Mouse (Mus musculus) limb, embryonic 11.5 days (tissue): ENCODE measurements around the gene Rims4. TPM values are rescaled to one million over a fixed set of nuclear protein-coding genes. Genes with fewer than 3 reads are reported as not detected.

Experiments
- ATAC-seq: fragments of 200-750 bp; cut with Nextera tagmentation; 2 replicates; pipeline ENCODE4 v1.8.0; 2017; ENCODE audit warnings: low read depth; ENCODE audit not compliant: insufficient number of reproducible peaks, low FRiP score, low TSS enrichment
- DNase-seq: peaks from one replicate; pipeline ENCODE4 v3.0.0-alpha.2; 2015; ENCODE audit warnings: low spot score
- H3K27ac ChIP-seq: fragments of 300-500 bp; sonication (generic); replicated peaks from 2 replicates; pipeline ENCODE4 v1.5.1; 2014; ENCODE audit warnings: low read depth, mild to moderate bottlenecking, low read length
- H3K27me3 ChIP-seq: fragments of 300-500 bp; sonication (generic); 2 replicates; pipeline ENCODE4 v1.6.1; 2014; ENCODE audit warnings: mild to moderate bottlenecking, low read length, mixed read lengths; ENCODE audit not compliant: control insufficient read depth, insufficient read depth
- H3K36me3 ChIP-seq: fragments of 300-500 bp; sonication (generic); 2 replicates; pipeline ENCODE4 v1.6.1; 2014; ENCODE audit warnings: mild to moderate bottlenecking, low read length, moderate library complexity, mixed read lengths; ENCODE audit not compliant: control insufficient read depth, insufficient read depth
- H3K4me1 ChIP-seq: fragments of 300-500 bp; sonication (generic); 2 replicates; pipeline ENCODE4 v1.6.1; 2014; ENCODE audit warnings: low read length, mixed read lengths; ENCODE audit not compliant: control insufficient read depth, insufficient read depth
- H3K4me2 ChIP-seq: fragments of 300-500 bp; sonication (generic); 2 replicates; pipeline ENCODE4 v1.6.1; 2014; ENCODE audit warnings: low read depth, mild to moderate bottlenecking, moderate library complexity; ENCODE audit not compliant: severe bottlenecking
- H3K4me3 ChIP-seq: fragments of 300-500 bp; sonication (generic); 2 replicates; pipeline ENCODE4 v1.5.1; 2014; ENCODE audit warnings: low read depth, low read length
- H3K9ac ChIP-seq: fragments of 300-500 bp; sonication (generic); 2 replicates; pipeline ENCODE4 v1.6.1; 2014; ENCODE audit warnings: mild to moderate bottlenecking, low read length
- H3K9me3 ChIP-seq: fragments of 300-500 bp; sonication (generic); 2 replicates; pipeline ENCODE4 v1.6.1; 2016; ENCODE audit warnings: low read length; ENCODE audit not compliant: control insufficient read depth
- WGBS: fragments of 180-500 bp; shearing (Covaris S2); extraction: QIAGEN DNeasy Blood & Tissue Kit; methylation state at CpG from one replicate; pipeline ENCODE4 v1.1.7; 2014; 5-methylcytosine and 5-hydroxymethylcytosine counted together
- polyA plus RNA-seq: library from polyadenylated mRNA; unstranded; fragments of >200 nt; fragmentation: Nextera tagmentation; extraction: Ambion mirVana; gene quantifications from 2 replicates; pipeline ENCODE4 v1.2.1, GENCODE M21; 2014

Gene Rims4
- polyA plus RNA-seq, 1 experiment from 2014 or later: 0.16 TPM

DNA sequence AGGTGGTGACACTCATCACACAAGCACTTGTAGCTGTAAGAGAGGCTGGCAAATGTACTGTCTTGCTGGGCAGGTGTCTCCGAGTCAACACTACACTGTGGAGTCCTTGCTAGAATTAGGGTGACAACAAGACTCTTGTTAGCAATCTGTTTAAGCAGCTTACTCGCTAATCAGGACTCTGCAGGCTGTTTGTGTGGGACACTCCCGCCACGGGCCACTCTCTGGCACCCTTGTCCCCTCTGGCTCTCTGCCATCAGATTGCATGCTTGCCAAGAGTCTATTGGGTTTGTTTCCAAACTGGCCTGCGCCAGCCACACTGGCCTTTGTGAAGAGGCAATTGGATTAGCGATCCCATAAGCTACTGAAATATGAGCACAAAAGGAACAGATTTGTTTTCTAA, 79.0 kb downstream of the Rims4 start:
- Histone ChIP-seq H3K9ac (no peak overlapping the region), H3K9me3 (no peaks in the 10 kb centered on the region), H3K4me1 (no peaks in the 10 kb centered on the region), H3K36me3 (no peaks in the 10 kb centered on the region), H3K27me3 (no peaks in the 10 kb centered on the region), H3K4me3 (no peak overlapping the region), H3K4me2 (no peak overlapping the region), H3K27ac (no peak overlapping the region)
- DNase-seq: no peak
- ATAC-seq: no peak
- WGBS: 75% methylated on average over 6 of the region's 6 CpGs

GRCm38 (mm10) chr2:163838043-163838442, 80.4 kb downstream of the Rims4 start:
- WGBS: 35% methylated on average over 9 of the region's 9 CpGs
- ATAC-seq: no peak
- no peaks in the 10 kb centered on the region for H3K4me1 ChIP-seq
- no peak overlapping the region for H3K9ac ChIP-seq
- no peak overlapping the region for H3K4me2 ChIP-seq
- H3K27ac ChIP-seq: no peak overlapping the region
- no peaks in the 10 kb centered on the region for H3K36me3 ChIP-seq
- H3K4me3 ChIP-seq: no peak overlapping the region
- no peaks in the 10 kb centered on the region for H3K27me3 ChIP-seq
- peak; percentile 85 for DNase-seq
- no peaks in the 10 kb centered on the region for H3K9me3 ChIP-seq

DNA sequence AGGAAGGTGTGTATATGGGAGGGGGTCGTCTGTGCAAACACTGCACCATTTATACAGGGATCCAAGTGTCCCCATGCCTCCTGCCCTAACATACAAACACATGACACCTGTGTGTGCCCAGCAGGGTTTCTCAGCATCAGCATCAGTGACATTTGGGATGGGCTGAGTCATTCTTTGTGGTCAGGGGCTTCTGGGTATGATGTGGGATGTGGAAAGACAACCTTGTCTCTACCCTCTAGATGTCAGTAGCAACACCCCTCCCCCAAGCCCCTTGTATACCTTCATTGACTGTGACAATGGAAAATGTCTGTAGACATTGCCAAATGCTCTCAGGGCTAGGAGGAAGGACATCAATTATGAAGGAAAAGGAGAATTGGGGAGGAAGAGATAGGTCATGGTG, 87.3 kb downstream of the Rims4 start:
- H3K36me3 ChIP-seq: no peaks in the 10 kb centered on the region
- no peak overlapping the region for H3K9ac ChIP-seq
- no peak overlapping the region for H3K4me2 ChIP-seq
- no peaks in the 10 kb centered on the region for H3K27me3 ChIP-seq
- DNase-seq (no peak), ATAC-seq (no peak)
- H3K4me1 ChIP-seq: no peaks in the 10 kb centered on the region
- WGBS: 64% methylated on average over 1 of the region's 1 CpGs
- no peak overlapping the region for H3K4me3 ChIP-seq
- no peaks in the 10 kb centered on the region for H3K9me3 ChIP-seq
- no peak overlapping the region for H3K27ac ChIP-seq

DNA sequence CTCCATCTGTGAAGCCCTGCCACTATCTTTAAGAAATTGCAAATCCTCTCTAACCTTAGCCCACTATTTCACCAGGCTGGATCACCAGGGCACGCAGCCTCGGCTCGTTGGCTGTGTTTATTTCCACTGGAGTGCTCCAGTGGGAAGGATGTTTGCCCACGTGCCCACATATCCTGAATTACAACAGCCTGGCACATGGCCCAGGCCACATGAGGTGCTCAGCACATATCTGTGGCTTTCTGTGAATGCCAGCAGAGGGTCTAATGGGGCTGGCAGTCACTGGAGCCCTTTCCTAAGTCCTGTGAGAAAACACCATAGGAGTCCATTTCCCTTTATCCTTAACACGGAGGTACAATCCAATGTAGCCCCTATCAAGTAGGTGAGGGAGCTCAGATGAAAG, 92.0 kb downstream of the Rims4 start:
- Histone ChIP-seq H3K27ac (no peak overlapping the region), H3K4me1 (peaks cover 5% of the 10 kb centered on the region; the same call in 1 of the 2 replicates), H3K27me3 (no peaks in the 10 kb centered on the region), H3K4me2 (no peak overlapping the region), H3K4me3 (no peak overlapping the region), H3K36me3 (no peaks in the 10 kb centered on the region), H3K9ac (no peak overlapping the region), H3K9me3 (no peaks in the 10 kb centered on the region)
- ATAC-seq (no peak), DNase-seq (no peak)
- WGBS: 79% methylated on average over 5 of the region's 5 CpGs

DNA sequence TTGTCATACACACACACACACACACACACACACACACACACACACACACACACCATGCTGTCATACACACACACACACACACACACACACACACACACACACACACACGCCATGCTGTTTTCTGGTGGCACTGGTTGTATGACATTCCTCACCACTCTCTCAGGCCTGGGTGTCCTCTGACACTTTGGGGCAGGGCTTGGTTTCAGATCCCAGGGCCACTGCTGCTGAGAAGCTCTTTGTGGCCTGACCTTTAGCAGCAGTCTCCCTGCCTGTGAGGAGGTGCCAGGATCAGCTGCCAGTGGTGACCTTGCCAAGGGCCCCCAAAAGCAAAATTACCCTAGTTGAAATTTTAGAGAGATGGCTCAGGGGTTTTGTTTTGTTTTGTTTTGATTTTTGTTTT, 92.6 kb downstream of the Rims4 start:
- Histone ChIP-seq H3K9ac (no peak overlapping the region), H3K27me3 (no peaks in the 10 kb centered on the region), H3K9me3 (no peaks in the 10 kb centered on the region), H3K4me3 (no peak overlapping the region), H3K4me1 (peaks cover 5% of the 10 kb centered on the region; the same call in 1 of the 2 replicates), H3K27ac (no peak overlapping the region), H3K4me2 (no peak overlapping the region), H3K36me3 (no peaks in the 10 kb centered on the region)
- WGBS: 86% methylated on average over 1 of the region's 1 CpGs
- ATAC-seq (no peak), DNase-seq (no peak)

GRCm38 (mm10) chr2:163823771-163824170, 94.7 kb downstream of the Rims4 start:
- ATAC-seq: peak; percentile 65
- no peak overlapping the region for H3K4me3 ChIP-seq

DNA sequence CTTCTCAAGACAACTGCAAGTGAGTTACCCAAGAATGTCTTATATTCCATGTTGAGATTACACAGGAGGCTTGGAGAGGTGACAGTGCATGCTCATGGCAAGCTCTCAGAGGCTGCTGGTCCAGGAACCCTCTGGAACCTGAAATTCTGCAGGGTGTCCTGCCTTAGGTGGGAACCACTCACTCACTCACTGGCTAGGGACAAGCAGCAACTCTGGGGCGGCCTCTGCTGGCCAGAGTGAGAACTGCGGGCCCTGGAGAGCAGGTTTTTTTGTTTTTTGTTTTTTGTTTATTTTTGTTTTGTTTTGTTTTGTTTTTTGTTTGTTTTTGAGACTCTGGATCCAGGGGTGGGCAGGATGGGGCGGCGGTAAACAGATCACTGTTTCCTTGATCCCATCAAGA, 95.2 kb downstream of the Rims4 start:
- Histone ChIP-seq H3K9me3 (no peaks in the 10 kb centered on the region), H3K9ac (no peak overlapping the region), H3K36me3 (no peaks in the 10 kb centered on the region), H3K27me3 (no peaks in the 10 kb centered on the region), H3K4me2 (peak overlapping the region; percentile 31), H3K4me1 (peaks cover 5% of the 10 kb centered on the region; the same call in 1 of the 2 replicates), H3K4me3 (no peak overlapping the region), H3K27ac (no peak overlapping the region)
- DNase-seq: peak; percentile 87
- 2% methylated on average over 4 of the region's 4 CpGs for WGBS
- ATAC-seq: no peak

More at GRCm38 (mm10) chr2:163823771-163824170, 94.7 kb downstream of the Rims4 start:
- WGBS: 12% methylated on average over 11 of the region's 11 CpGs
- Histone ChIP-seq H3K9ac (no peak overlapping the region), H3K36me3 (no peaks in the 10 kb centered on the region), H3K4me1 (peaks cover 5% of the 10 kb centered on the region; the same call in 1 of the 2 replicates), H3K27ac (no peak overlapping the region), H3K27me3 (no peaks in the 10 kb centered on the region), H3K9me3 (no peaks in the 10 kb centered on the region), H3K4me2 (peak overlapping the region; percentile 31)
- peak; percentile 70 for DNase-seq

GRCm38 (mm10) chr2:163820607-163821006, 97.9 kb downstream of the Rims4 start, which contains the start of gene Ccn5:
TSS of gene Ccn5 (plus strand) at chr2:163820861.
- H3K9ac ChIP-seq: no peak within 1 kb of the TSS
- no peaks in the 10 kb centered on the region for H3K36me3 ChIP-seq
- ATAC-seq: no peak
- peaks cover 5% of the 10 kb centered on the region; the same call in 1 of the 2 replicates for H3K4me1 ChIP-seq
- no peak for DNase-seq
- no peak within 1 kb of the TSS for H3K4me2 ChIP-seq
- 68% methylated on average over 4 of the region's 4 CpGs for WGBS
- H3K4me3 ChIP-seq: no peak within 1 kb of the TSS
- H3K27ac ChIP-seq: no peak within 1 kb of the TSS
- no peaks in the 10 kb centered on the region for H3K27me3 ChIP-seq
- no peaks in the 10 kb centered on the region for H3K9me3 ChIP-seq
